Mouse (Mus musculus): Measurements from ENCODE around the gene Cbx7. TPM values are rescaled to one million over a fixed set of nuclear protein-coding genes. Genes with fewer than 3 reads are reported as not detected.

Cbx7 gene
- total and polyA plus RNA-seq, 3 experiments: 2.9 to 11.1 TPM; not detected in 1

- TF ChIP-seq UBTF (IDR thresholded peaks at IDR 0.05; ENCODE audit: borderline replicate concordance, insufficient read depth, low read depth, low read length) (no peak), ZNF384 (IDR thresholded peaks at IDR 0.05; ENCODE audit: low read depth, low read length) (no peak), TCF12 (IDR thresholded peaks at IDR 0.05; ENCODE audit: low read depth, low read length) (peak; percentile 65), SMC3 (IDR thresholded peaks at IDR 0.05; ENCODE audit: low read depth, low read length) (no peak), MXI1 (IDR thresholded peaks at IDR 0.05; ENCODE audit: low read depth, low read length) (peak; percentile 86), EP300 (IDR thresholded peaks at IDR 0.05; ENCODE audit: low read depth in 1 of 2, low read length in 2 of 2) (peak; percentile 55 to 59; a peak in 3 of 4 replicates), ZC3H11A (IDR thresholded peaks at IDR 0.05; ENCODE audit: low read depth, low read length) (no peak), NRF1 (IDR thresholded peaks at IDR 0.05; ENCODE audit: insufficient read depth, low read depth, low read length, poor library complexity, severe bottlenecking) (peak; percentile 86), TBP (IDR thresholded peaks at IDR 0.05; ENCODE audit: low read depth, low read length) (peak; percentile 67; the same call in 1 of the 2 replicates)
These were observed 91.6 kb downstream of the Cbx7 start (continued) for GRCm38 (mm10) chr15:79879319-79879718.

GRCm38 (mm10) chr15:79878725-79879136 lies 92.2 kb downstream of the Cbx7 start:
- Histone ChIP-seq H3K79me2 (ENCODE audit: control insufficient read depth, insufficient read depth, low read length, poor library complexity) (no peaks in the 10 kb centered on the region; the same call in 1 of the 2 replicates), H3K27me3 (ENCODE audit: control insufficient read depth in 1 of 2, insufficient read depth in 2 of 2, low read length in 2 of 2) (no peaks in the 10 kb centered on the region), H3K9me3 (replicated peaks; ENCODE audit: insufficient read depth, low read length) (no peaks in the 10 kb centered on the region), H3K4me1 (ENCODE audit: control insufficient read depth in 1 of 2, insufficient read depth in 2 of 2, low read length in 2 of 2) (peaks cover 5 to 25% of the 10 kb centered on the region in 2 experiments), H3K4me3 (ENCODE audit: control insufficient read depth in 1 of 2, insufficient read depth in 1 of 2, low read depth in 2 of 2, low read length in 2 of 2) (peak overlapping the region; percentile 48 to 59), H3K36me3 (ENCODE audit: control insufficient read depth in 1 of 2, insufficient read depth in 2 of 2, low read length in 2 of 2) (peaks cover 0 to 12% of the 10 kb centered on the region in 2 experiments; a peak in 2 of 4 replicates), H3K9ac (ENCODE audit: control insufficient read depth, low read depth, low read length, poor library complexity, severe bottlenecking) (peak overlapping the region; percentile 71), H3K27ac (ENCODE audit: control insufficient read depth, low read depth, low read length) (peak overlapping the region; percentile 98)
- TF ChIP-seq CHD1 (IDR thresholded peaks at IDR 0.05; ENCODE audit: low read depth, low read length) (no peak; the same call in 1 of the 2 replicates), USF2 (IDR thresholded peaks at IDR 0.05; ENCODE audit: borderline replicate concordance in 1 of 2, insufficient read depth in 1 of 2, low read depth in 1 of 2, low read length in 2 of 2) (peak in 1 of 2 experiments; percentile 59; a peak in 2 of 4 replicates), POLR2AphosphoS2 (IDR thresholded peaks at IDR 0.05; ENCODE audit: low read length) (no peak; the same call in 1 of the 2 replicates), POLR2A (IDR thresholded peaks at IDR 0.05; ENCODE audit: control insufficient read depth in 1 of 2, insufficient read depth in 1 of 2, low read depth in 1 of 2, low read length in 2 of 2, poor library complexity in 1 of 2) (peak; percentile 27 to 69; a peak in 2 of 4 replicates), TBP (IDR thresholded peaks at IDR 0.05; ENCODE audit: low read depth, low read length) (peak; percentile 78), ELF1 (IDR thresholded peaks at IDR 0.05; ENCODE audit: low read depth, low read length) (peak; percentile 9; the same call in 1 of the 2 replicates), NELFE (IDR thresholded peaks at IDR 0.05; ENCODE audit: low read depth, low read length) (peak; percentile 57), E2F4 (IDR thresholded peaks at IDR 0.05; ENCODE audit: borderline replicate concordance, low read depth, low read length) (peak; percentile 77; the same call in 1 of the 2 replicates), USF1 (IDR thresholded peaks at IDR 0.05; ENCODE audit: low read depth, low read length) (peak; percentile 92), MYC (IDR thresholded peaks at IDR 0.05; ENCODE audit: low read depth, low read length) (no peak), ZMIZ1 (IDR thresholded peaks at IDR 0.05; ENCODE audit: low read depth, low read length) (peak; percentile 54), SIN3A (IDR thresholded peaks at IDR 0.05; ENCODE audit: low read length) (0 out of 2 replicates have a peak, but pooled peaks have one; percentile 13)
- peak; percentile 93 for DNase-seq (ENCODE audit: low read depth, low spot score)

Measured in MEL (cell line).